Mouse (Mus musculus): ENCODE results near the gene Selenbp1.

The Selenbp1 gene

DNA sequence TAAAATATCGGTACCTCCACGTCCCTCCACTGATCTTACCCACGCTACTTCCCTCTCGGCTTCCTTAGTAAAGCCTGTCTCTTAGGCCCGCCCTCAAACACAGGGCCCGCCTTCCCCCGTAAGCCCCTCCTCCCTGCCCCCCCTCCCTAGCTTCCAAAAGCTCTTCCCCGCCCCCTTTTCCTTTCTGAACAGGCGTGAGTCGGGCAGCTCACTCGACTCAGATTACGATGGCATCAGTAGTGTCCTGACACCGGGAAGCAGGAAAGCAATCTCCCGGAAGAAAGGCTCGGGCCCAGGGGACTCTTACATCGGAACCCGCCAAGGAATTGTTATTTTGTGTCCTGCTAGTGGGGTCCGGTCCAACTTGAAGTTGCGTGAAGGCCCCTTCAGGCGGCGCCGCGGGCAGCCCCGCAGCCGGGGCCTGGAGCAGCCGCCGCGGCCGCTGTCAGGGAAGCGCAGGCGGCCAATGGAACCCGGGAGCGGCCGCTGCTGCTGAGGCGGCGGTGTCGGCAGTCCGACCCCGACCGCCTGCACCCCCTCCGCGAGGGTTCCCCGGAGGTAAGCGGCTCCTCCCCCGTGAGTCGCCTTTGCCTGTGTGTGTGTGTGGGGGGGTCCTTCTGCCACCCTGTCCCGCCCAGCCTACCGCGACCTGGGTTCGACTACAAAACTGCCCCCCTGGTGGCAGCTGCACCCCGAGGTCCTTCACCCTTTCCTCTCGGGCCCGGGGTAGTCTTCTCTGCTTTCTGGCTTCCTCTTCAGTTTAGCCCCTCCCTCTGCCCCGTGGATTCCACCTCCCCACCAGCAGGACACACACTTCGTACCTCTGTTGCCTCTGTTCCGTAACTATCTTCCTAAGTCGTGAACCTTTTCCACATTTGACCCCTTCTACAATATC is 41.9 kb downstream of the Selenbp1 start, which contains the start of gene Pi4kb:
Gene Pi4kb, plus strand, starts transcription at position 204 of the 895 bp plus-strand sequence.
- DNase-seq (ENCODE audit: low read depth): peak; percentile 78

DNA sequence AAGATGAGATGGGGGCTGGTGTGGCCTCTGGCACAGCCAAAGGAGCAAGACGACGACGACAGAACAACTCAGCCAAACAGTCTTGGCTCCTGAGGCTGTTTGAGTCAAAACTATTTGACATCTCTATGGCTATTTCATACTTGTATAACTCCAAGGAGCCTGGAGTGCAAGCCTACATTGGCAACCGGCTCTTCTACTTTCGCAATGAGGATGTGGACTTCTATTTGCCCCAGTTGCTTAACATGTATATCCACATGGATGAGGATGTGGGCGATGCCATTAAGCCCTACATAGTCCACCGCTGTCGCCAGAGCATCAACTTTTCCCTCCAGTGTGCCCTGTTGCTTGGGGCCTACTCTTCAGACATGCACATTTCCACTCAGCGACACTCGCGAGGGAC is 51.5 kb downstream of the Selenbp1 start:
- no peak for DNase-seq (ENCODE audit: low read depth)

DNA sequence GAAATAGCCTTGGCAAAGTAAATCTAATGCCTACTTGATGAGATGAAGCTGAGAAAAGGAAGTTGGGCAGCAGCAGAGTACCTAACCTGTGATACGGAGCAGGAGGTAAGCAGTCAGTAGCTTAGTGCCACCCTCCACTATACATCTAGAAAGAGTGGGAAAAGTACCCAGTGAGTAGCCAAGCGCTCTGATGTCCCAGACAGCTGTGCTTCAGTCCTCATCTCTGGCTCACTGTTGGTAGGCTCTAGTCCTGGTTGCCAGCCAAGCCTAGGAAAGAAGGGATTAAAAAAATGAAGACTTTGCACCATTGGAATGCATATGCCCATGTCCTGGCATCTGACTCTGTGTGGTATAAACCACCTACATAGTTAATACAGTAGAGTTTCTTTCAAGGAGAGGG is 52.7 kb downstream of the Selenbp1 start:
- DNase-seq (ENCODE audit: low read depth): no peak

DNA sequence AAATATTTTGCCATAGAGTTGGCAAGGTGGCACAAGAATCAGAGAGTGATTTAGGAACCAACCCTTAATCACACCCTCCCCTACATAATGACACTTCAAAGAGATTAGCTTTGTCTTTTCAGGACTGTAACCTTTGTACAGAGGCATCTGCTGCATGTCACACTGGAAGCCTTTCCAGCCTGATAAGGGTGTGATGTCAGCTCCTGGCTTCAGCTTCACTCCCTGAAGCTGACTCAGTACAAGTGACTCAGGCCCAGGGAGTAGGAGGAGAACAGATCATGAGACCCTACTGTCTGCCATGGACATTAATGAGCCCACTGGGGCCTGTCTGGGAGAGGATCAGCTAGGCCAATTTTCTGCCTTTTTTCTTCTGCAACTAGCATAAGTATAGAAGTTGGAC is 54.7 kb downstream of the Selenbp1 start:
- peak; percentile 80 for DNase-seq (ENCODE audit: low read depth)

DNA sequence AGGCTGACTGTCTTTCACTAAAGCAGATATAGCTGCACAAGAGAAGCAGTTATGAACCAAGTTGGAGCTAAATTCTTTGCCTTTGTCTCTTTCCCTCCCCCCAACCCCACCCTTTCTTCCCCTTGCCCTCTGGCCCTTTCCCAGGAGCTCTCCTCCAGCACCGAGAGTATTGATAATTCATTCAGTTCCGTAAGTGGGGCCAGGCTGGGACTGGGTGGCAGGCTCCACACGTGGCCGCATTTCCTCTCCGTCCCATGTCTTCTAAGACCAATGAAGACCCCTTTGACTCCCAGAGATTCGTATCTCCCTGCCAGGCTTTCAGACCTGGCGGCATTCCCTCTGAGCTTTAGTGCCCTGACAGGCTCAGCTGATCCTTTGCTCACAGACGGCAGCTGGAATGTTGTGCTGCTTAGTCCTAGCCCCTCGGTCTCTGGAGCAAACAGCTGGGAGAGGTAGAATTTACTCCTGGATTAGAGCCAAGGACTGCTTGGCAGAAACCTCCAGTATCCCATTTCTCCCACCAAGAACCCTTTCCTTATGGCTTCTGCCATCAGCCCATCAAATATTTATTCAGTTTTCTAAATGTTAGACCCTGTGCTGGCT is 56.4 kb downstream of the Selenbp1 start:
- DNase-seq (ENCODE audit: low read depth): peak; percentile 60

All from fibroblast of lung, adult 2 months (primary cell).